Mouse (Mus musculus) skeletal muscle tissue, adult 2 months (tissue): Measurements from ENCODE around the gene Smg6.
A peak's percentile ranks its signal among the peaks of the same experiment; 100 is the strongest.

Experiments
- DNase-seq: peaks from one replicate; pipeline ENCODE4 v3.0.0-alpha.2; 2012; ENCODE audit warnings: low read depth, low spot score

Smg6 gene

GRCm38 (mm10) chr11:75102763-75103339, 177.2 kb downstream of the Smg6 start:
- no peak for DNase-seq

GRCm38 (mm10) chr11:75106614-75107013, 181.0 kb downstream of the Smg6 start:
- no peak for DNase-seq

GRCm38 (mm10) chr11:75108909-75109308, 183.3 kb downstream of the Smg6 start:
- DNase-seq, result no peak

GRCm38 (mm10) chr11:75116379-75116778, 190.8 kb downstream of the Smg6 start:
- DNase-seq, result no peak

- DNase-seq, result no peak
Observed at GRCm38 (mm10) chr11:75118141-75118540, 192.5 kb downstream of the Smg6 start.

- DNase-seq, result peak; percentile 44
Observed at GRCm38 (mm10) chr11:75119298-75119697, 193.7 kb downstream of the Smg6 start.

GRCm38 (mm10) chr11:75119841-75120240, 194.2 kb downstream of the Smg6 start:
- DNase-seq, result no peak

- no peak for DNase-seq
Observed at GRCm38 (mm10) chr11:75121348-75121747, 195.7 kb downstream of the Smg6 start.

GRCm38 (mm10) chr11:75124406-75124805, 198.8 kb downstream of the Smg6 start:
- DNase-seq, result no peak

GRCm38 (mm10) chr11:75126384-75126783, 200.8 kb downstream of the Smg6 start:
- DNase-seq, result no peak

- no peak for DNase-seq
Observed at GRCm38 (mm10) chr11:75129481-75129880, 203.9 kb downstream of the Smg6 start.

GRCm38 (mm10) chr11:75131300-75131699, 205.7 kb downstream of the Smg6 start:
- DNase-seq, result no peak

GRCm38 (mm10) chr11:75132278-75132677, 206.7 kb downstream of the Smg6 start:
- DNase-seq, result no peak

GRCm38 (mm10) chr11:75133391-75133790, 207.8 kb downstream of the Smg6 start:
- no peak for DNase-seq

- DNase-seq, result no peak
Observed at GRCm38 (mm10) chr11:75133951-75134350, 208.3 kb downstream of the Smg6 start.

- DNase-seq, result no peak
Observed at GRCm38 (mm10) chr11:75134485-75135068, 209.0 kb downstream of the Smg6 start.

GRCm38 (mm10) chr11:75135358-75135757, 209.7 kb downstream of the Smg6 start:
- DNase-seq, result no peak

- DNase-seq, result no peak
Observed at GRCm38 (mm10) chr11:75136666-75137398, 211.2 kb downstream of the Smg6 start.

- DNase-seq, result peak; percentile 89
Observed at GRCm38 (mm10) chr11:75139122-75139963, 213.7 kb downstream of the Smg6 start.

GRCm38 (mm10) chr11:75140431-75140830, 214.8 kb downstream of the Smg6 start:
- peak; percentile 90 for DNase-seq

- DNase-seq, result no peak
Observed at GRCm38 (mm10) chr11:75141038-75141437, 215.4 kb downstream of the Smg6 start.

- DNase-seq, result no peak
Observed at GRCm38 (mm10) chr11:75141913-75142312, 216.3 kb downstream of the Smg6 start.
